Mouse (Mus musculus) stomach, embryonic 16.5 days (tissue): Measurements from ENCODE around the gene Spty2d1. TPM values are rescaled to one million over a fixed set of nuclear protein-coding genes. Genes with fewer than 3 reads are reported as not detected.

ENCODE experiments used
- ATAC-seq: fragments of 200-750 bp; cut with Nextera tagmentation; 2 replicates; pipeline ENCODE4 v1.8.0; 2017; ENCODE audit warnings: moderate number of reproducible peaks, moderate TSS enrichment; ENCODE audit not compliant: insufficient read depth, low FRiP score
- H3K27ac ChIP-seq: fragments of 300-500 bp; sonication (generic); 2 replicates; pipeline ENCODE4 v1.5.1; 2014; ENCODE audit warnings: low read length
- H3K27me3 ChIP-seq: fragments of 300-500 bp; sonication (generic); 2 replicates; pipeline ENCODE4 v1.6.1; 2014; ENCODE audit warnings: low read length, control low read depth, mixed read lengths; ENCODE audit not compliant: control insufficient read depth, insufficient read depth
- H3K36me3 ChIP-seq: fragments of 300-500 bp; sonication (generic); 2 replicates; pipeline ENCODE4 v1.6.1; 2014; ENCODE audit warnings: low read length; ENCODE audit not compliant: control insufficient read depth, insufficient read depth
- H3K4me1 ChIP-seq: fragments of 300-500 bp; sonication (generic); 2 replicates; pipeline ENCODE4 v1.6.1; 2014; ENCODE audit warnings: low read length, control low read depth, mixed read lengths; ENCODE audit not compliant: control insufficient read depth, insufficient read depth
- H3K4me2 ChIP-seq: fragments of 300-500 bp; sonication (generic); 2 replicates; pipeline ENCODE4 v1.6.1; 2014; ENCODE audit warnings: low read depth, low read length, mixed read lengths
- H3K4me3 ChIP-seq: fragments of 300-500 bp; sonication (generic); replicated peaks from 2 replicates; pipeline ENCODE4 v1.5.1; 2014; ENCODE audit warnings: mild to moderate bottlenecking, low read length
- H3K9ac ChIP-seq: fragments of 300-500 bp; sonication (generic); 2 replicates; pipeline ENCODE4 v1.6.1; 2014; ENCODE audit warnings: low read length
- H3K9me3 ChIP-seq: fragments of 300-500 bp; sonication (generic); replicated peaks from 2 replicates; pipeline ENCODE4 v1.6.1; 2016; ENCODE audit warnings: low read length, control low read depth; ENCODE audit not compliant: control insufficient read depth
- WGBS: fragments of 180-500 bp; shearing (Covaris S2); extraction: QIAGEN DNeasy Blood & Tissue Kit; methylation state at CpG from one replicate; pipeline ENCODE4 v1.1.7; 2014; 5-methylcytosine and 5-hydroxymethylcytosine counted together
- polyA plus RNA-seq: library from polyadenylated mRNA; unstranded; fragments of >200 nt; fragmentation: Nextera tagmentation; extraction: Ambion mirVana; gene quantifications from 2 replicates; pipeline ENCODE4 v1.2.1, GENCODE M21; 2015

Spty2d1 gene
- polyA plus RNA-seq, 1 experiment from 2014 or later: 25.1 TPM

GRCm38 (mm10) chr7:46958853-46959252 is 49.4 kb downstream of the Spty2d1 start:
- Histone ChIP-seq H3K9ac (peak overlapping the region; percentile 91), H3K27ac (no peak overlapping the region), H3K4me3 (peak overlapping the region; percentile 83), H3K27me3 (no peaks in the 10 kb centered on the region), H3K36me3 (0 out of 2 replicates have a peak, but pooled peaks cover 7% of the 10 kb centered on the region), H3K4me2 (peak overlapping the region; percentile 67), H3K9me3 (no peaks in the 10 kb centered on the region), H3K4me1 (peaks cover 24% of the 10 kb centered on the region)
- 16% methylated on average over 9 of the region's 9 CpGs for WGBS
- ATAC-seq: no peak

- ATAC-seq: peak; percentile 94
- Histone ChIP-seq H3K9ac (peak within 1 kb of the TSS; percentile 91), H3K4me2 (peak within 1 kb of the TSS; percentile 67), H3K4me1 (peaks cover 20% of the 10 kb centered on the region), H3K9me3 (no peaks in the 10 kb centered on the region), H3K27me3 (no peaks in the 10 kb centered on the region), H3K36me3 (0 out of 2 replicates have a peak, but pooled peaks cover 7% of the 10 kb centered on the region), H3K27ac (peak within 1 kb of the TSS; percentile 43; the same call in 1 of the 2 replicates), H3K4me3 (peak within 1 kb of the TSS; percentile 83)
- WGBS: under 1% methylated on average over 51 of the region's 51 CpGs
Measured at GRCm38 (mm10) chr7:46957831-46958691, 50.1 kb downstream of the Spty2d1 start, which contains the start of gene Uevld. Gene Uevld, minus strand, starts transcription at chr7:46958527.

Other genes starting within 250 kb of the Spty2d1 start
- gene Hps5, start 212.3 kb downstream of the Spty2d1 start, polyA plus RNA-seq: 20.5 and 23.4 TPM in 2 replicates
- gene Gtf2h1, start 212.3 kb downstream of the Spty2d1 start, polyA plus RNA-seq: 50.0 and 51.6 TPM in 2 replicates
- gene Ldha, start 166.9 kb downstream of the Spty2d1 start, polyA plus RNA-seq: 1,904 and 2,036 TPM in 2 replicates
- gene Ldhc, start 147.2 kb downstream of the Spty2d1 start, polyA plus RNA-seq: not detected in 2 replicates
- gene Tsg101, start 88.4 kb downstream of the Spty2d1 start, polyA plus RNA-seq: 137 and 140 TPM in 2 replicates
- gene Uevld, start 49.9 kb downstream of the Spty2d1 start, polyA plus RNA-seq: 11.6 and 12.6 TPM in 2 replicates
- gene Gm9999, start 24.8 kb downstream of the Spty2d1 start, polyA plus RNA-seq: not detected in 2 replicates
- 27.9 and 29.9 TPM in 2 replicates for gene Tmem86a, start 42.2 kb upstream of the Spty2d1 start, polyA plus RNA-seq
- 1.2 and 1.3 TPM in 2 replicates for gene Ptpn5, start 125.3 kb upstream of the Spty2d1 start, polyA plus RNA-seq
- not detected in 2 replicates for gene Mrgpra6, start 196.5 kb upstream of the Spty2d1 start, polyA plus RNA-seq
- gene Mrgpra9, start 244.4 kb upstream of the Spty2d1 start, polyA plus RNA-seq: not detected in 2 replicates